Mouse (Mus musculus) CH12.LX (cell line): ENCODE results near the gene Arl11. TPM values are rescaled to one million over a fixed set of nuclear protein-coding genes. Genes with fewer than 3 reads are reported as not detected.

Experiments used
- DNase-seq: peaks from one replicate; pipeline ENCODE4 v3.0.0-alpha.2; 2013; ENCODE audit errors: extremely low read depth
- H3K27ac ChIP-seq: 2 replicates; pipeline ENCODE4 v1.5.1; 2012; ENCODE audit warnings: low read depth, mild to moderate bottlenecking, control low read depth, moderate library complexity; ENCODE audit not compliant: insufficient read depth
- H3K27me3 ChIP-seq: replicated peaks from 2 replicates; pipeline ENCODE3; 2012; ENCODE audit warnings: inconsistent platforms
- H3K36me3 ChIP-seq, 2 experiments: replicated peaks in 1 of 2; 2 replicates each; pipeline versions ENCODE3 to v1.6.1; 2012; ENCODE audit warnings: inconsistent platforms in 1 of 2, low read length in 1 of 2, mild to moderate bottlenecking in 1 of 2, mixed read lengths in 1 of 2, moderate library complexity in 1 of 2; ENCODE audit not compliant: control insufficient read depth in 1 of 2, insufficient read depth in 1 of 2
- H3K4me1 ChIP-seq, 2 experiments: 2 replicates each; pipeline ENCODE4 v1.6.1; 2012; ENCODE audit warnings: inconsistent platforms in 1 of 2, moderate library complexity in 1 of 2; ENCODE audit not compliant: insufficient read depth in 2 of 2, control insufficient read depth in 1 of 2
- H3K4me2 ChIP-seq: 2 replicates; pipeline ENCODE4 v1.6.1; 2012; ENCODE audit warnings: low read depth, mild to moderate bottlenecking, control low read depth; ENCODE audit not compliant: poor library complexity, insufficient read depth, severe bottlenecking
- H3K4me3 ChIP-seq, 3 experiments: fragments of 150-350 bp in 1 of 3; sonication (generic) in 1 of 3; replicated peaks in 1 of 3; 2 replicates each; pipeline versions ENCODE3 to v1.5.1; 2011 to 2012; ENCODE audit warnings: low read depth in 2 of 3, low read length in 2 of 3, mild to moderate bottlenecking in 2 of 3, moderate library complexity in 2 of 3, control low read depth in 1 of 3, improper control_type of control experiment in 1 of 3, inconsistent platforms in 1 of 3, mixed read lengths in 1 of 3; ENCODE audit not compliant: poor library complexity in 1 of 3
- H3K79me2 ChIP-seq: replicated peaks from 2 replicates; pipeline ENCODE4 v1.6.1; 2012; ENCODE audit warnings: mild to moderate bottlenecking, moderate library complexity; ENCODE audit not compliant: control insufficient read depth, poor library complexity, insufficient read depth, severe bottlenecking; ENCODE audit errors: extremely low read depth
- H3K9ac ChIP-seq: 2 replicates; pipeline ENCODE4 v1.6.1; 2012; ENCODE audit warnings: low read depth, mild to moderate bottlenecking, control low read depth, moderate library complexity; ENCODE audit not compliant: insufficient read depth
- H3K9me3 ChIP-seq: replicated peaks from 2 replicates; pipeline ENCODE3; 2012; ENCODE audit warnings: low read length, inconsistent platforms, mixed read lengths
- BHLHE40 ChIP-seq: IDR thresholded peaks from 2 replicates; pipeline ENCODE4 v1.6.1; 2011; ENCODE audit warnings: mild to moderate bottlenecking, low read depth, low read length, improper control_type of control experiment
- CHD2 ChIP-seq: IDR thresholded peaks from 2 replicates; pipeline ENCODE4 v1.6.1; 2011; ENCODE audit warnings: low read length, improper control_type of control experiment
- CTCF ChIP-seq, 2 experiments: IDR thresholded peaks in 1 of 2; conservative IDR thresholded peaks in 1 of 2; 2 replicates each; pipeline ENCODE4 v1.5.1; 2011 to 2012; ENCODE audit warnings: low read depth in 2 of 2, low read length in 2 of 2, improper control_type of control experiment in 1 of 2, inconsistent platforms in 1 of 2, mild to moderate bottlenecking in 1 of 2, moderate library complexity in 1 of 2
- E2F4 ChIP-seq: IDR thresholded peaks from 2 replicates; pipeline ENCODE4 v1.6.1; 2011; ENCODE audit warnings: low read depth, low read length, improper control_type of control experiment; ENCODE audit not compliant: insufficient replicate concordance
- ELF1 ChIP-seq: IDR thresholded peaks from 2 replicates; pipeline ENCODE4 v1.6.1; 2014; ENCODE audit warnings: low read depth, mild to moderate bottlenecking, inconsistent platforms, low read length, improper control_type of control experiment
- ETS1 ChIP-seq: conservative IDR thresholded peaks from 2 replicates; pipeline ENCODE4 v1.6.1; 2012; ENCODE audit warnings: low read depth, mild to moderate bottlenecking, inconsistent platforms, low read length, improper control_type of control experiment, moderate library complexity
- GABPA ChIP-seq: IDR thresholded peaks from 2 replicates; pipeline ENCODE4 v1.6.1; 2012; ENCODE audit warnings: low read depth, low read length, improper control_type of control experiment, inconsistent platforms; ENCODE audit not compliant: insufficient replicate concordance
- HCFC1 ChIP-seq: IDR thresholded peaks from 2 replicates; pipeline ENCODE4 v1.6.1; 2012; ENCODE audit warnings: low read depth, mild to moderate bottlenecking, inconsistent platforms, low read length, improper control_type of control experiment
- JUND ChIP-seq: conservative IDR thresholded peaks from 2 replicates; pipeline ENCODE4 v1.6.1; 2011; ENCODE audit warnings: low read depth, low read length, improper control_type of control experiment
- KAT2A ChIP-seq: IDR thresholded peaks from 2 replicates; pipeline ENCODE4 v1.6.1; 2012; ENCODE audit warnings: low read length, improper control_type of control experiment, inconsistent platforms; ENCODE audit not compliant: insufficient replicate concordance
- MAFK ChIP-seq: IDR thresholded peaks from 2 replicates; pipeline ENCODE4 v1.6.1; 2011; ENCODE audit warnings: low read length, improper control_type of control experiment; ENCODE audit not compliant: insufficient replicate concordance
- MAX ChIP-seq: IDR thresholded peaks from 2 replicates; pipeline ENCODE4 v1.6.1; 2011; ENCODE audit warnings: low read length, improper control_type of control experiment
- MAZ ChIP-seq: IDR thresholded peaks from 2 replicates; pipeline ENCODE4 v1.6.1; 2012; ENCODE audit warnings: low read depth, mild to moderate bottlenecking, inconsistent platforms, low read length, improper control_type of control experiment, moderate library complexity
- MXI1 ChIP-seq: IDR thresholded peaks from 2 replicates; pipeline ENCODE4 v1.6.1; 2011; ENCODE audit warnings: mild to moderate bottlenecking, low read depth, low read length, improper control_type of control experiment
- MYC ChIP-seq: IDR thresholded peaks from 2 replicates; pipeline ENCODE4 v1.6.1; 2011; ENCODE audit warnings: low read depth, mild to moderate bottlenecking, improper control_type of control experiment, low read length
- NELFE ChIP-seq: IDR thresholded peaks from 2 replicates; pipeline ENCODE4 v1.6.1; 2011; ENCODE audit warnings: low read depth, low read length, improper control_type of control experiment
- RCOR1 ChIP-seq: conservative IDR thresholded peaks from 2 replicates; pipeline ENCODE4 v1.6.1; 2012; ENCODE audit warnings: low read depth, mild to moderate bottlenecking, inconsistent platforms, low read length, improper control_type of control experiment
- SIN3A ChIP-seq: IDR thresholded peaks from 2 replicates; pipeline ENCODE4 v1.6.1; 2012; ENCODE audit warnings: low read length, improper control_type of control experiment, inconsistent platforms
- SMC3 ChIP-seq: IDR thresholded peaks from 2 replicates; pipeline ENCODE4 v1.6.1; 2011; ENCODE audit warnings: low read depth, low read length, improper control_type of control experiment
- TBP ChIP-seq: conservative IDR thresholded peaks from 2 replicates; pipeline ENCODE4 v1.6.1; 2011; ENCODE audit warnings: low read depth, low read length, improper control_type of control experiment
- UBTF ChIP-seq: IDR thresholded peaks from 2 replicates; pipeline ENCODE4 v1.6.1; 2012; ENCODE audit warnings: low read depth, mild to moderate bottlenecking, inconsistent platforms, low read length, improper control_type of control experiment, moderate library complexity
- USF2 ChIP-seq: conservative IDR thresholded peaks from 2 replicates; pipeline ENCODE4 v1.6.1; 2011; ENCODE audit warnings: low read depth, low read length, improper control_type of control experiment
- ZNF384 ChIP-seq: IDR thresholded peaks from 2 replicates; pipeline ENCODE4 v1.6.1; 2012; ENCODE audit warnings: low read depth, low read length, improper control_type of control experiment, inconsistent platforms
- dilution Hi-C: fragments of 300-500 bp; cut with MboI; formaldehyde crosslinking; loops from 2 replicates; pipeline ENCODE4 v1.14.3; 2020; ENCODE audit warnings: low sequenced_read_pairs; ENCODE audit not compliant: extremely low pct_unique_long_range_greater_than_20kb, extremely low pct_ligation_motif_present
- in situ Hi-C: fragments of 300-500 bp; cut with MboI; formaldehyde crosslinking; loops from 3 replicates; pipeline ENCODE4 v1.14.3; 2019; ENCODE audit warnings: low sequenced_read_pairs, low pct_ligation_motif_present, low pct_unique_long_range_greater_than_20kb, mixed read lengths
- polyA plus RNA-seq: library from polyadenylated mRNA; unstranded; fragments of >175 nt; gene quantifications from 2 replicates; pipeline ENCODE4 v1.2.1, GENCODE M21; 2012; ENCODE audit warnings: low read depth; ENCODE audit not compliant: insufficient read length
- total RNA-seq, 2 experiments: library from RNA; depleted of rRNA; stranded (reverse); fragments of 300-350 nt in 1 of 2; fragments of >200 nt in 1 of 2; gene quantifications; 2 replicates each; pipeline ENCODE4 v1.2.3; 2012 to 2014

Arl11 gene
- total and polyA plus RNA-seq, 3 experiments: 1.1 to 12.2 (median 11.7) TPM

DNA sequence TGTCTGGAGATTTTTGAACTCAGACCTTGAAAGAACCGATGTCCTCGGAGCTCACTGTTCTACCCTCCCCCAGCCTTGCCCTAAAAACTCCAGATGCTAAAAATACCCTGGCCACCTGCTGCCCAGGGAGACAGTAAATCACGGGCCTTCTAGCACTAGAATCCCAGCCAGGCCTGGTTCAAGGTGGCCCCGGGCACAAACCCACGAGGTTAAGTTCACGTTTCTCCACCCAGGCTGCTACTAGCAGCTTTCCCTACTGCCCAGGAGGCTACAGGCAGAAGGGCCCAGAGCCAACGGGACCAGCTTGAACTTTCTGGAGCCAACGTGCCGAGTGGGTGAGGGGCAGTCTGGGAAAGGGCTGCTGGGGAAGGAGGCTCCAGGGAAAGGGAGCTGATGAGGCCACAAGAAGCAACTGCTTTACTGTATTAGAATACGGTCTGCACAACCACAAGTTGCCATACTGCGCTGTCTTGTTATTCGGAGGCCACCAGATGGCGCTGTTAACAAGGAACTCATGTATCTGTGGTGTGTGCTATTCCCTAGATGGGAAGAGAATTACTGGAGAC is 21.5 kb downstream of the Arl11 start (continued):
- TF ChIP-seq SMC3: peak; percentile 80
- TF ChIP-seq MAFK: no peak
- no peak for TF ChIP-seq UBTF
- no peak for TF ChIP-seq NELFE
- no peak for TF ChIP-seq MAX
- TF ChIP-seq USF2: no peak
- no peak for TF ChIP-seq CHD2
- no peak for TF ChIP-seq KAT2A
- TF ChIP-seq RCOR1: no peak

DNA sequence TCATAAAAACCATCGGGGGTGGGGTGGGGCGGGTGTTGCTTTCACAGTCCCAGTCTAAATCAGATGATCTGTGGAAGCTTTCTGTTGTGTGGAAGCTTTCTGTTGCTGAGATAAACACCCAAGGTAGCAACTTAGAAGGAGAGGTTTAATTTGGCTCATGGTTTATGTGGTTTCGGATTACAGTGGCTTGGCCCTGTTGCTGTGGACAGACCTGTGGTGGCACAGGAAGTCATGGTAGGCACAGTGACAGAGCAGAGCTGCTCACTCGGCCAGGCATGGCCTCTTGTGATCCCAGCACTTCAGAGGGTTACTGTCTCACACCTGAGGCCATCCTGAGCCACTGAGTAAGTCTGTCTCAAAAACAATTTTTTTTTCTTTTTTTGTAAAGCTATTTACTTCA is 29.8 kb downstream of the Arl11 start:
- no peaks in the 10 kb centered on the region for H3K27me3 ChIP-seq
- H3K4me1 ChIP-seq: no peaks in the 10 kb centered on the region
- no peak overlapping the region for H3K4me3 ChIP-seq
- dilution Hi-C loops (no loop called here), in situ Hi-C loops (no loop called here)
- H3K36me3 ChIP-seq: peaks cover 0 to 45% of the 10 kb centered on the region in 2 experiments
- H3K79me2 ChIP-seq: no peaks in the 10 kb centered on the region
- no peaks in the 10 kb centered on the region for H3K9me3 ChIP-seq
- H3K4me2 ChIP-seq: no peak overlapping the region
- H3K27ac ChIP-seq: no peak overlapping the region
- TF ChIP-seq SMC3 (no peak), CTCF (conservative IDR thresholded peaks at IDR 0.05 in 1 of 2, IDR thresholded peaks at IDR 0.05 in 1 of 2; ENCODE audit: low read depth in 2 of 2, low read length in 2 of 2) (no peak), SIN3A (no peak), HCFC1 (no peak), MYC (no peak), ELF1 (no peak), E2F4 (no peak), BHLHE40 (no peak), UBTF (no peak), JUND (no peak), MAZ (no peak), ETS1 (no peak), TBP (no peak), GABPA (no peak), ZNF384 (no peak), MXI1 (no peak)
- no peak for DNase-seq
- H3K9ac ChIP-seq: no peak overlapping the region
